Mouse (Mus musculus): ENCODE measurements around the gene Lipe. TPM values are rescaled to one million over a fixed set of nuclear protein-coding genes. Genes with fewer than 3 reads are reported as not detected.

Lipe gene
- total RNA-seq (2014; rRNA removed) (10.6 and 11.6 TPM in 2 replicates), polyA plus RNA-seq (2015; fragmentation: Nextera tagmentation; extraction: Ambion mirVana) (6.9 and 7.6 TPM in 2 replicates)

- Histone ChIP-seq H3K4me1 (ENCODE audit: insufficient read depth, low read length) (peaks cover under 1% of the 10 kb centered on the region; the same call in 1 of the 2 replicates), H3K9me3 (ENCODE audit: low read length) (no peaks in the 10 kb centered on the region), H3K36me3 (ENCODE audit: insufficient read depth, low read length) (no peaks in the 10 kb centered on the region), H3K27ac (ENCODE audit: low read depth, low read length) (no peak within 1 kb of the TSS), H3K27me3 (ENCODE audit: insufficient read depth, low read length) (no peaks in the 10 kb centered on the region), H3K4me3 (ENCODE audit: low read depth, low read length) (no peak within 1 kb of the TSS), H3K4me2 (ENCODE audit: low read depth, low read length, poor library complexity, severe bottlenecking) (no peak within 1 kb of the TSS), H3K9ac (replicated peaks; ENCODE audit: low read length, poor library complexity, severe bottlenecking) (no peak within 1 kb of the TSS)
- 100% methylated on average over 1 of the region's 1 CpGs for WGBS
- TF ChIP-seq CTCF (IDR thresholded peaks at IDR 0.05), result no peak
- no peak for ATAC-seq (ENCODE audit: low FRiP score)
- DNase-seq (ENCODE audit: low spot score), result no peak
Observed at GRCm38 (mm10) chr7:25398610-25399009, at the start of gene Lipe. Lipe (minus strand) TSS chr7:25398710.

GRCm38 (mm10) chr7:25440816-25441153 is 42.3 kb upstream of the Lipe start:
- no peaks in the 10 kb centered on the region for H3K36me3 ChIP-seq (ENCODE audit: insufficient read depth, low read length)
- no peaks in the 10 kb centered on the region for H3K27me3 ChIP-seq (ENCODE audit: insufficient read depth, low read length)
- TF ChIP-seq CTCF (IDR thresholded peaks at IDR 0.05), result no peak
- H3K4me2 ChIP-seq (ENCODE audit: low read depth, low read length, poor library complexity, severe bottlenecking), result no peak overlapping the region
- no peaks in the 10 kb centered on the region for H3K9me3 ChIP-seq (ENCODE audit: low read length)
- no peaks in the 10 kb centered on the region for H3K4me1 ChIP-seq (ENCODE audit: insufficient read depth, low read length)
- no peak overlapping the region for H3K27ac ChIP-seq (ENCODE audit: low read depth, low read length)
- H3K4me3 ChIP-seq (ENCODE audit: low read depth, low read length), result no peak overlapping the region
- 90% methylated on average over 6 of the region's 6 CpGs for WGBS
- no peak overlapping the region for H3K9ac ChIP-seq (replicated peaks; ENCODE audit: low read length, poor library complexity, severe bottlenecking)
- ATAC-seq (ENCODE audit: low FRiP score), result no peak
- DNase-seq (ENCODE audit: low spot score), result no peak

- no peak overlapping the region for H3K4me2 ChIP-seq (ENCODE audit: low read depth, low read length, poor library complexity, severe bottlenecking)
- no peaks in the 10 kb centered on the region for H3K4me1 ChIP-seq (ENCODE audit: insufficient read depth, low read length)
- TF ChIP-seq CTCF (IDR thresholded peaks at IDR 0.05), result no peak
- no peak for ATAC-seq (ENCODE audit: low FRiP score)
- H3K36me3 ChIP-seq (ENCODE audit: insufficient read depth, low read length), result no peaks in the 10 kb centered on the region
- 91% methylated on average over 9 of the region's 9 CpGs for WGBS
- H3K27me3 ChIP-seq (ENCODE audit: insufficient read depth, low read length), result no peaks in the 10 kb centered on the region
- no peak for DNase-seq (ENCODE audit: low spot score)
- no peak overlapping the region for H3K4me3 ChIP-seq (ENCODE audit: low read depth, low read length)
- H3K9ac ChIP-seq (replicated peaks; ENCODE audit: low read length, poor library complexity, severe bottlenecking), result no peak overlapping the region
- no peaks in the 10 kb centered on the region for H3K9me3 ChIP-seq (ENCODE audit: low read length)
- H3K27ac ChIP-seq (ENCODE audit: low read depth, low read length), result no peak overlapping the region
Observed at GRCm38 (mm10) chr7:25439978-25440815, 41.7 kb upstream of the Lipe start.

- no peak for ATAC-seq (ENCODE audit: low FRiP score)
- no peak for DNase-seq (ENCODE audit: low spot score)
- WGBS, result 81% methylated on average over 8 of the region's 8 CpGs
Observed at GRCm38 (mm10) chr7:25439124-25439822, 40.8 kb upstream of the Lipe start.

GRCm38 (mm10) chr7:25436704-25437103 is 38.2 kb upstream of the Lipe start:
- Histone ChIP-seq H3K4me3 (ENCODE audit: low read depth, low read length) (no peak overlapping the region), H3K36me3 (ENCODE audit: insufficient read depth, low read length) (no peaks in the 10 kb centered on the region), H3K4me1 (ENCODE audit: insufficient read depth, low read length) (no peaks in the 10 kb centered on the region), H3K9me3 (ENCODE audit: low read length) (no peaks in the 10 kb centered on the region), H3K9ac (replicated peaks; ENCODE audit: low read length, poor library complexity, severe bottlenecking) (no peak overlapping the region), H3K27ac (ENCODE audit: low read depth, low read length) (no peak overlapping the region), H3K4me2 (ENCODE audit: low read depth, low read length, poor library complexity, severe bottlenecking) (no peak overlapping the region), H3K27me3 (ENCODE audit: insufficient read depth, low read length) (no peaks in the 10 kb centered on the region)
- 90% methylated on average over 2 of the region's 2 CpGs for WGBS
- ATAC-seq (ENCODE audit: low FRiP score) (no peak), DNase-seq (ENCODE audit: low spot score) (no peak)
- no peak for TF ChIP-seq CTCF (IDR thresholded peaks at IDR 0.05)

More at GRCm38 (mm10) chr7:25439124-25439822, 40.8 kb upstream of the Lipe start:
- H3K9ac ChIP-seq (replicated peaks; ENCODE audit: low read length, poor library complexity, severe bottlenecking), result no peak overlapping the region
- no peaks in the 10 kb centered on the region for H3K27me3 ChIP-seq (ENCODE audit: insufficient read depth, low read length)
- H3K9me3 ChIP-seq (ENCODE audit: low read length), result no peaks in the 10 kb centered on the region
- no peak overlapping the region for H3K4me3 ChIP-seq (ENCODE audit: low read depth, low read length)
- no peak overlapping the region for H3K4me2 ChIP-seq (ENCODE audit: low read depth, low read length, poor library complexity, severe bottlenecking)
- no peak overlapping the region for H3K27ac ChIP-seq (ENCODE audit: low read depth, low read length)
- TF ChIP-seq CTCF (IDR thresholded peaks at IDR 0.05), result no peak
- no peaks in the 10 kb centered on the region for H3K36me3 ChIP-seq (ENCODE audit: insufficient read depth, low read length)
- no peaks in the 10 kb centered on the region for H3K4me1 ChIP-seq (ENCODE audit: insufficient read depth, low read length)

GRCm38 (mm10) chr7:25436226-25436625 is 37.7 kb upstream of the Lipe start:
- no peak overlapping the region for H3K4me2 ChIP-seq (ENCODE audit: low read depth, low read length, poor library complexity, severe bottlenecking)
- no peak for TF ChIP-seq CTCF (IDR thresholded peaks at IDR 0.05)
- no peaks in the 10 kb centered on the region for H3K36me3 ChIP-seq (ENCODE audit: insufficient read depth, low read length)
- ATAC-seq (ENCODE audit: low FRiP score) (no peak), DNase-seq (ENCODE audit: low spot score) (no peak)
- H3K9me3 ChIP-seq (ENCODE audit: low read length), result no peaks in the 10 kb centered on the region
- H3K27me3 ChIP-seq (ENCODE audit: insufficient read depth, low read length), result no peaks in the 10 kb centered on the region
- H3K4me3 ChIP-seq (ENCODE audit: low read depth, low read length), result no peak overlapping the region
- 88% methylated on average over 6 of the region's 6 CpGs for WGBS
- no peak overlapping the region for H3K27ac ChIP-seq (ENCODE audit: low read depth, low read length)
- H3K9ac ChIP-seq (replicated peaks; ENCODE audit: low read length, poor library complexity, severe bottlenecking), result no peak overlapping the region
- no peaks in the 10 kb centered on the region for H3K4me1 ChIP-seq (ENCODE audit: insufficient read depth, low read length)

Measured in midbrain, postnatal 0 days (tissue).